Mouse (Mus musculus): ENCODE measurements around the gene Igfbp6. TPM values are rescaled to one million over a fixed set of nuclear protein-coding genes. Genes with fewer than 3 reads are reported as not detected.
A peak's percentile ranks its signal among the peaks of the same experiment; 100 is the strongest.

The Igfbp6 gene
- total RNA-seq (2012; rRNA removed): 0.38 TPM in 1 of 2 replicates, not detected in the other
- total RNA-seq (2014; rRNA removed): not detected in 2 replicates
- polyA plus RNA-seq (2012; ENCODE audit: insufficient read length, low read depth): not detected in 2 replicates

DNA sequence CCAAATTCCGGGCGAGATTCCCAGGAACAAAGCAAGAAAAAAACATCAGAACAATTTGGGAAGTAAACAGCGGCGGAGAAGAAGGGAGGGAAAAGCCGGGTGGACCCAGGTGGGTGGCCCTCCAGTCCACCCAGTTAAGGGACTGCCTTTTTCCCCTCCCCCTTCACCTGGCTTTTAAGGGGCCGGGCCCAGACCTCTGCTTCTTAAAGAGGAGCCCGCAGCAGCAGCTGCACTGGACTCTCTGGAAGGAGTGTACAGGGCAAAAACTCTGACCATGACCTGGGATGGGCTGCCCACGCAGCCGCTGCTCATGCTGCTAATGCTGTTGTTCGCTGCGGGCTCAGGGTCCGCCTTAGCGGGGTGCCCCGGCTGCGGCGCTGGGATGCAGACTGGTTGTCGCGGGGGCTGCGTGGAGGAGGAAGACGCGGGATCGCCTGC, at the start of gene Igfbp6:
Gene Igfbp6, plus strand, starts transcription at position 89 of the 438 bp plus-strand sequence.
- Histone ChIP-seq H3K9ac (ENCODE audit: insufficient read depth, low read depth) (no peak within 1 kb of the TSS), H3K79me2 (replicated peaks; ENCODE audit: control insufficient read depth, extremely low read depth, insufficient read depth, poor library complexity, severe bottlenecking) (no peaks in the 10 kb centered on the region), H3K4me1 (ENCODE audit: control insufficient read depth in 1 of 2, insufficient read depth in 2 of 2) (peaks cover 7 to 24% of the 10 kb centered on the region in 2 experiments), H3K27ac (ENCODE audit: insufficient read depth, low read depth) (no peak within 1 kb of the TSS), H3K4me3 (replicated peaks in 1 of 3; ENCODE audit: low read depth in 2 of 3, low read length in 2 of 3, poor library complexity in 1 of 3) (no peak within 1 kb of the TSS), H3K9me3 (replicated peaks; ENCODE audit: low read length) (no peaks in the 10 kb centered on the region), H3K27me3 (replicated peaks) (peaks cover 39% of the 10 kb centered on the region), H3K36me3 (replicated peaks in 1 of 2; ENCODE audit: control insufficient read depth in 1 of 2, insufficient read depth in 1 of 2, low read length in 1 of 2) (no peaks in the 10 kb centered on the region), H3K4me2 (ENCODE audit: insufficient read depth, low read depth, poor library complexity, severe bottlenecking) (no peak within 1 kb of the TSS)
- TF ChIP-seq CHD2 (IDR thresholded peaks at IDR 0.05; ENCODE audit: low read length) (no peak), GABPA (IDR thresholded peaks at IDR 0.05; ENCODE audit: insufficient replicate concordance, low read depth, low read length) (no peak), MXI1 (IDR thresholded peaks at IDR 0.05; ENCODE audit: low read depth, low read length) (no peak), ETS1 (conservative IDR thresholded peaks at IDR 0.05; ENCODE audit: low read depth, low read length) (no peak), TBP (conservative IDR thresholded peaks at IDR 0.05; ENCODE audit: low read depth, low read length) (no peak), IRF4 (IDR thresholded peaks at IDR 0.05; ENCODE audit: low read depth, low read length) (no peak), KAT2A (IDR thresholded peaks at IDR 0.05; ENCODE audit: insufficient replicate concordance, low read length) (no peak), SIN3A (IDR thresholded peaks at IDR 0.05; ENCODE audit: low read length) (no peak), MAX (IDR thresholded peaks at IDR 0.05; ENCODE audit: low read length) (no peak)
- dilution Hi-C loops (cut with MboI; ENCODE audit: extremely low pct_ligation_motif_present, extremely low pct_unique_long_range_greater_than_20kb, low sequenced_read_pairs): no loop called here
- DNase-seq (ENCODE audit: extremely low read depth): no peak
- in situ Hi-C loops (cut with MboI; ENCODE audit: low pct_ligation_motif_present, low pct_unique_long_range_greater_than_20kb, low sequenced_read_pairs): no loop called here

DNA sequence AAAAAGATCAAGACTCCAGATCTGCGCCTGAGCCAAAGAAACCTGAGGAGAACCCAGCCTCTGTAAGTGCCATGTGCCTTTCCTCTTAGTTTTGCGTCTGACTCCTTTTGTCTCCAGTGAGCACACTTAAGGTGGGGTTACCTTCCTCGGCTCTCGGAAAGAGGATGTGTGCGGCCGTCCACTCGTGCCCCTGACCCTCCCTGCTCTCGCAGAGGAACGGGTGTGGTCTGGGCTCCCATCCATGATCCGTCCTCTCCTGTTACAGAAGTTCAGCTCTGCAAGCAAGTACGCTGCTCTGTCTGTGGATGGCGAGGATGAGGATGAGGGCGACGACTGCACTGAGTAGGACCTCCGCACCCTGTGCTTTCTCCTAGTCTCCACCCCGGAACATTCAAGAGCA, 49.2 kb upstream of the Igfbp6 start:
- H3K27me3 ChIP-seq (replicated peaks): peaks cover 7% of the 10 kb centered on the region
- H3K36me3 ChIP-seq (replicated peaks in 1 of 2; ENCODE audit: control insufficient read depth in 1 of 2, insufficient read depth in 1 of 2, low read length in 1 of 2): peaks cover 69 to 88% of the 10 kb centered on the region in 2 experiments
- H3K4me1 ChIP-seq (ENCODE audit: control insufficient read depth in 1 of 2, insufficient read depth in 2 of 2): peaks cover 7 to 56% of the 10 kb centered on the region in 2 experiments
- no peak overlapping the region for H3K4me2 ChIP-seq (ENCODE audit: insufficient read depth, low read depth, poor library complexity, severe bottlenecking)
- H3K79me2 ChIP-seq (replicated peaks; ENCODE audit: control insufficient read depth, extremely low read depth, insufficient read depth, poor library complexity, severe bottlenecking): peaks cover 14% of the 10 kb centered on the region
- H3K27ac ChIP-seq (ENCODE audit: insufficient read depth, low read depth): no peak overlapping the region
- no peak overlapping the region for H3K9ac ChIP-seq (ENCODE audit: insufficient read depth, low read depth)
- in situ Hi-C loops (cut with MboI; ENCODE audit: low pct_ligation_motif_present, low pct_unique_long_range_greater_than_20kb, low sequenced_read_pairs) (no loop called here), dilution Hi-C loops (cut with MboI; ENCODE audit: extremely low pct_ligation_motif_present, extremely low pct_unique_long_range_greater_than_20kb, low sequenced_read_pairs) (no loop called here)
- H3K4me3 ChIP-seq (replicated peaks in 1 of 3; ENCODE audit: low read depth in 2 of 3, low read length in 2 of 3, poor library complexity in 1 of 3): no peak overlapping the region
- H3K9me3 ChIP-seq (replicated peaks; ENCODE audit: low read length): no peaks in the 10 kb centered on the region
- DNase-seq (ENCODE audit: extremely low read depth): no peak
- TF ChIP-seq POLR2A (IDR thresholded peaks at IDR 0.05; ENCODE audit: low read depth, low read length) (peak; percentile 5; the same call in 1 of the 2 replicates), GABPA (IDR thresholded peaks at IDR 0.05; ENCODE audit: insufficient replicate concordance, low read depth, low read length) (no peak)

- no peaks in the 10 kb centered on the region for H3K9me3 ChIP-seq (replicated peaks; ENCODE audit: low read length)
- TF ChIP-seq POLR2A (IDR thresholded peaks at IDR 0.05; ENCODE audit: low read depth, low read length): 0 out of 2 replicates have a peak, but pooled peaks have one; percentile 13
- peak; percentile 12; the same call in 1 of the 2 replicates for TF ChIP-seq CHD2 (IDR thresholded peaks at IDR 0.05; ENCODE audit: low read length)
- TF ChIP-seq MXI1 (IDR thresholded peaks at IDR 0.05; ENCODE audit: low read depth, low read length): no peak
- no peak for TF ChIP-seq SIN3A (IDR thresholded peaks at IDR 0.05; ENCODE audit: low read length)
- no peak for TF ChIP-seq IRF4 (IDR thresholded peaks at IDR 0.05; ENCODE audit: low read depth, low read length)
- H3K9ac ChIP-seq (ENCODE audit: insufficient read depth, low read depth): no peak overlapping the region
- in situ Hi-C loops (cut with MboI; ENCODE audit: low pct_ligation_motif_present, low pct_unique_long_range_greater_than_20kb, low sequenced_read_pairs) (no loop called here), dilution Hi-C loops (cut with MboI; ENCODE audit: extremely low pct_ligation_motif_present, extremely low pct_unique_long_range_greater_than_20kb, low sequenced_read_pairs) (no loop called here)
- H3K27ac ChIP-seq (ENCODE audit: insufficient read depth, low read depth): no peak overlapping the region
- DNase-seq (ENCODE audit: extremely low read depth): no peak
- no peak overlapping the region for H3K4me2 ChIP-seq (ENCODE audit: insufficient read depth, low read depth, poor library complexity, severe bottlenecking)
- peaks cover 49 to 65% of the 10 kb centered on the region in 2 experiments for H3K36me3 ChIP-seq (replicated peaks in 1 of 2; ENCODE audit: control insufficient read depth in 1 of 2, insufficient read depth in 1 of 2, low read length in 1 of 2)
- H3K27me3 ChIP-seq (replicated peaks): peaks cover 29% of the 10 kb centered on the region
- H3K79me2 ChIP-seq (replicated peaks; ENCODE audit: control insufficient read depth, extremely low read depth, insufficient read depth, poor library complexity, severe bottlenecking): peaks cover 4% of the 10 kb centered on the region
- no peak overlapping the region for H3K4me3 ChIP-seq (replicated peaks in 1 of 3; ENCODE audit: low read depth in 2 of 3, low read length in 2 of 3, poor library complexity in 1 of 3)
- H3K4me1 ChIP-seq (ENCODE audit: control insufficient read depth in 1 of 2, insufficient read depth in 2 of 2): peaks cover 7 to 53% of the 10 kb centered on the region in 2 experiments
Measured at GRCm38 (mm10) chr15:102097147-102097915, 46.8 kb upstream of the Igfbp6 start.
